Mouse (Mus musculus) spleen, adult 2 months (tissue): ENCODE results near the gene Esr1.

ENCODE experiments used
- CTCF ChIP-seq: fragments of 200-500 bp; IDR thresholded peaks from 2 replicates; pipeline ENCODE4 v1.5.1; 2011; ENCODE audit warnings: mild to moderate bottlenecking, inconsistent platforms; ENCODE audit not compliant: insufficient read depth, insufficient read length, insufficient replicate concordance; ENCODE audit errors: extremely low read depth
- POLR2A ChIP-seq: fragments of 200-500 bp; IDR thresholded peaks from 2 replicates; pipeline ENCODE4 v1.6.1; 2011; ENCODE audit warnings: low read depth, low read length, inconsistent platforms

GRCm38 (mm10) chr10:4734942-4735341 lies 123.5 kb downstream of the Esr1 start:
- TF ChIP-seq CTCF (no peak), POLR2A (no peak)
